Mouse (Mus musculus): Measurements from ENCODE around the gene Ppp1r3g.

The Ppp1r3g gene

GRCm38 (mm10) chr13:35995231-35995630 lies 36.6 kb downstream of the Ppp1r3g start:
- DNase-seq (ENCODE audit: low spot score), result no peak

DNA sequence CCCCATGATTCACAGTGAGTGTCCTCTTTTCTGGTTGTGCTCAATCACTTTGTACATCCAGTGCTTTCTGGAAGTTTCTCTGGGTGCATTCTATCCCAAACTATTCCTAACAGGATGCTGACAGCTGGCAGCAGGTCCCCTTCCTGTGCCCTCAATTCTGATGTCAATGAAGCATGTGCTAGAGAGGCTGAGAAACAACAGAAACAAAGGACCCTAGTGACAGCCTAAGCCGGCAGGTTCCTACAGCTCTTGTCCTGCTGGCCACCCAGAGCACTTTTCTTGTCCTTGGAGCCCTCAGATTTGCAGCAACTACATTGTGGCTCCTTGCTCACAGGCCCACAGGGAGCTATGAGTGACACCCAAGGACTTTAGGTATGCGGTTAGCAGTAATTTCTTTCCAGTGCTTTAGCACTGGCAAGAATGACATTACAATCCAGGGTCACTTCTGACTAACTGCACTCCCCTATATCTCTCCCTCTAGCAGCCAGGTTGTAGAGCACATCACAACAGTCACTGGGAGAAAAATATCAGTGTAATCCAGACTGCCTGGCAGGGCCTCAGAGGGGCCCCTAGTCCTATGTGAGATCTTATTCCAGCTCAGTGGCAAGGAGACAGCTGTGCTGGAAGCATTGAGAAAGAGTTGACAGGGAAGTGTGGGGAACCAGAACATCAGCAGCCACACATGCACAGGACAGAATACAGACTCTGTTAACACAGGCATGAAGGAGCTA lies 37.2 kb downstream of the Ppp1r3g start:
- no peak for DNase-seq (ENCODE audit: low spot score)

- no peak for DNase-seq (ENCODE audit: low spot score)
These were observed 39.0 kb downstream of the Ppp1r3g start for GRCm38 (mm10) chr13:35997606-35998005.

- DNase-seq (ENCODE audit: low spot score), result no peak
These were observed 42.2 kb downstream of the Ppp1r3g start for GRCm38 (mm10) chr13:36000798-36001197.

DNA sequence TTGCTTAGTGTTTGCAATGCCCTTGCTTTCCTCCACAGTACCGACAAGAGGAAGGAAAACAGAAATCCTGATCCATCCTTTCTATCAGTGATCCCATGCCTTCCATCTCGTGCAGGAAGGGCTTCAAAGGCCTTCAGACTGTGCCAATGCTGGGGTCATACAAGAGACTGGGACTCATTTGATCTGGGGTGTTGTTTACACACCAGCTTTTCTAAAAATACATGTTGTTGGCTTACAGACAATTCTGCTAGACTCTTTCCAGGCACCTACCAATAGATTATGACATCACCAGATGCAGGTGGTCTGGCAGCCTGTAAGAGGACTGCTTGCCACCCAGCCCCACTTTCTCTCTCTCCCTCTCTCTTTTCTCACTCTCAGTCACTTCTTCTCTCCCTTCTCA lies 51.3 kb downstream of the Ppp1r3g start:
- no peak for DNase-seq (ENCODE audit: low spot score)

DNA sequence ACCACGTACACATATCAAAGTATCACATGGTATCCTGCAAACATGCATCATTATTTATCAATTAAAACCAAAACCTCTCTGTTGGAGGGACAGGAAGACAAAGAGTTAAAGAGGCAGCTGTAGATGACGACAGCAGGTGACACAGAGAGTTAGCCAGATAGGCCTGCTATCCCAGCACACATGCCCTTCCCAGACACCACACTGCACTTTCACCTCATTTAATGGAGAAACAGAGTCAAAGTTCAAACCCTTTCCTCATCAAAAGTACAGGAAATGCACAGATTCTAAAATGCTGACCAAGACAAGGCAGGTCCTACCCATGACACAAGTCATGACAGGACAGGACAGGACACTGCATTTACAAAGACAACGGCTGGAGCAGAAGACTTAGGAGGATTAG lies 57.0 kb downstream of the Ppp1r3g start:
- DNase-seq (ENCODE audit: low spot score), result no peak

DNA sequence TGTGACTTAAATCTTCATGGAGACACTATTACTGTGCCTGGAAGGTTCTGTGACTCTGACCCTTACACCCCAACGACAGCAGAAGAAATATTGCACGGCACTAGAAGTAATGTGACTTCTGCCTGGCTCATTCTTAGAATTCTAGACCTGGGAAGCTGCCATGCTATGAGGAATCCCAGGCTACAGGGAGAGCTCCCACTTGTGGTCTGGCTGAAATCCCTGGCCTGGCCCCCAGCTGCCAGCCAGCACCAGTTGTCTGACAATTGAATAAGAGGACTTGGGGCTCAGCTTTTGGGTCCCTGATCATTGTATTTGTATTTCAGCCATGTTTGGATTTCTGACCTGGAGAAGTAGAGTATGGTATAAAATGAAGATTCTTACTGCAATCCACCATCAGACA lies 59.4 kb downstream of the Ppp1r3g start:
- no peak for DNase-seq (ENCODE audit: low spot score)

GRCm38 (mm10) chr13:36019309-36020274 lies 61.0 kb downstream of the Ppp1r3g start:
- peak; percentile 82 for DNase-seq (ENCODE audit: low spot score)

Data from MN1 (cell line).